Mouse (Mus musculus): ENCODE measurements around the gene Dnajc27. TPM values are rescaled to one million over a fixed set of nuclear protein-coding genes. Genes with fewer than 3 reads are reported as not detected.

The Dnajc27 gene
- polyA plus RNA-seq, 1 experiment from 2014 or later: 11.6 TPM

Other genes starting within 250 kb of the Dnajc27 start
- gene Pomc, start 127.6 kb upstream of the Dnajc27 start, polyA plus RNA-seq (2016; fragmentation: Nextera tagmentation; extraction: Ambion mirVana): 7.8 and 8.2 TPM in 2 replicates
- gene Efr3b, start 43.7 kb upstream of the Dnajc27 start, polyA plus RNA-seq (2016; fragmentation: Nextera tagmentation; extraction: Ambion mirVana): 8.4 and 13.4 TPM in 2 replicates
- 4.6 and 4.8 TPM in 2 replicates for gene Adcy3, start 50.5 kb downstream of the Dnajc27 start, polyA plus RNA-seq (2016; fragmentation: Nextera tagmentation; extraction: Ambion mirVana)
- gene Ptrhd1, start 151.4 kb downstream of the Dnajc27 start, polyA plus RNA-seq (2016; fragmentation: Nextera tagmentation; extraction: Ambion mirVana): 5.9 and 6.2 TPM in 2 replicates
- 21.6 and 23.5 TPM in 2 replicates for gene Cenpo, start 151.7 kb downstream of the Dnajc27 start, polyA plus RNA-seq (2016; fragmentation: Nextera tagmentation; extraction: Ambion mirVana)

Measured in midbrain, embryonic 10.5 days (tissue).